Mouse (Mus musculus) forebrain, embryonic 12.5 days (tissue): ENCODE results near the gene Map1a. TPM values are rescaled to one million over a fixed set of nuclear protein-coding genes. Genes with fewer than 3 reads are reported as not detected.
A peak's percentile ranks its signal among the peaks of the same experiment; 100 is the strongest.

Source experiments
- ATAC-seq: fragments of 200-750 bp; cut with Nextera tagmentation; 2 replicates; pipeline ENCODE4 v1.8.0; 2017; ENCODE audit warnings: moderate TSS enrichment; ENCODE audit not compliant: low FRiP score
- H3K27ac ChIP-seq: fragments of 300-500 bp; sonication (generic); 2 replicates; pipeline ENCODE4 v1.5.1; 2016; ENCODE audit warnings: mild to moderate bottlenecking
- H3K27me3 ChIP-seq: fragments of 300-500 bp; sonication (generic); 2 replicates; pipeline ENCODE4 v1.6.1; 2016; ENCODE audit warnings: mild to moderate bottlenecking
- H3K36me3 ChIP-seq: fragments of 300-500 bp; sonication (generic); replicated peaks from 2 replicates; pipeline ENCODE4 v1.6.1; 2016; ENCODE audit warnings: mild to moderate bottlenecking
- H3K4me1 ChIP-seq: fragments of 300-500 bp; sonication (generic); 2 replicates; pipeline ENCODE4 v1.6.1; 2016
- H3K4me2 ChIP-seq: fragments of 300-500 bp; sonication (generic); 2 replicates; pipeline ENCODE4 v1.6.1; 2016; ENCODE audit warnings: mild to moderate bottlenecking, moderate library complexity
- H3K4me3 ChIP-seq: fragments of 300-500 bp; sonication (generic); replicated peaks from 2 replicates; pipeline ENCODE4 v1.5.1; 2016; ENCODE audit warnings: mild to moderate bottlenecking
- H3K9ac ChIP-seq: fragments of 300-500 bp; sonication (generic); 2 replicates; pipeline ENCODE4 v1.6.1; 2016; ENCODE audit warnings: mild to moderate bottlenecking
- H3K9me3 ChIP-seq: fragments of 300-500 bp; sonication (generic); 2 replicates; pipeline ENCODE4 v1.6.1; 2016
- WGBS: fragments of 180-500 bp; shearing (Covaris S2); methylation state at CpG from one replicate; pipeline ENCODE4 v1.1.7; 2016; 5-methylcytosine and 5-hydroxymethylcytosine counted together
- polyA plus RNA-seq: library from polyadenylated mRNA; unstranded; fragments of >200 nt; fragmentation: Nextera tagmentation; extraction: Ambion mirVana; gene quantifications from 2 replicates; pipeline ENCODE4 v1.2.1, GENCODE M21; 2016

The Map1a gene
- polyA plus RNA-seq, 1 experiment from 2014 or later, result 12.7 TPM

DNA sequence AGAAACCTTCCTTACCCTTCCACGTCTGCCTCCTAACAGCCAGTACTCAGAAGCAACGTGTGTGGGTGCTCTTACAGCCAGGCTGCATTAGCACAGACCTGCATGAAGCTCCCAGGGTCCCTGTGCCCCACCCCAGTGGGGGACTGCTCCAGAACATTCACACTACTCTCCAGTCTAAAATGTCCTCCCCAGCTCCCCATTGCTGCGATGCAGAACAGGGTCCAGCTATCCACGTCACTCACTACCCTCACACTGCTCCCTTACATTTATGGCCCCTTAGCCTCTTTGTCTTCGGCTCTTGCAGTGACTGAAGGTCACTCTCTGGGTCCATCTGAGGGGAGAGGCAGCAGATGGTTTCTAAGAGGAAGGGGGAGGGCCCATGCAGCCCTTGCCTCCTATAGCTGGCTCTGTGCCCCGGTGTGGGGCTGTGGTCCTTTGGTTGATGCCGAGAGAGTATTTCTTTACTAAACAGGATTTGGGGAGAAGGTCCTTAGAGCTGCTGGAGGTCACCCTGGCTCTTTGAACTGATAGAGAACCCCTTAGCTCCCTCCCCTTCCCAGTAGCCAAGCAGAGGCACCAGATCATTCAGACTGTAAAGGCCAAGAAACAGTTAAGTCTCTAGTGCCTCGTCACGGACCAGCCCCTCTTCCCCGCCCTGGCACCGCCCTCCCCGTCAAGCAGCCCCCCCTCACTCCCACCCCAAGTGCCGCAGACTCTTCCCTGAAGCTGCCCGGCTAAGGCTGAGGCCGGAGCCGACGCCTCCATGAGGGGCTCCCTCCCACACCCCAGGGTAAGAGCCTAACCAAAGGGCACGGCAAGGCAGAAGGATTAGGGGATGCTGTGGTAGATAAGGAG, 5.6 kb downstream of the Map1a start:
- Histone ChIP-seq H3K36me3 (peaks cover 16% of the 10 kb centered on the region), H3K4me2 (peak overlapping the region; percentile 69), H3K4me1 (peaks cover 64% of the 10 kb centered on the region), H3K27ac (peak overlapping the region; percentile 85), H3K9ac (peak overlapping the region; percentile 63), H3K9me3 (no peaks in the 10 kb centered on the region), H3K4me3 (peak overlapping the region; percentile 50), H3K27me3 (peaks cover 10% of the 10 kb centered on the region; the same call in 1 of the 2 replicates)
- ATAC-seq, result peak; percentile 80
- WGBS, result 1% methylated on average over 18 of the region's 18 CpGs

DNA sequence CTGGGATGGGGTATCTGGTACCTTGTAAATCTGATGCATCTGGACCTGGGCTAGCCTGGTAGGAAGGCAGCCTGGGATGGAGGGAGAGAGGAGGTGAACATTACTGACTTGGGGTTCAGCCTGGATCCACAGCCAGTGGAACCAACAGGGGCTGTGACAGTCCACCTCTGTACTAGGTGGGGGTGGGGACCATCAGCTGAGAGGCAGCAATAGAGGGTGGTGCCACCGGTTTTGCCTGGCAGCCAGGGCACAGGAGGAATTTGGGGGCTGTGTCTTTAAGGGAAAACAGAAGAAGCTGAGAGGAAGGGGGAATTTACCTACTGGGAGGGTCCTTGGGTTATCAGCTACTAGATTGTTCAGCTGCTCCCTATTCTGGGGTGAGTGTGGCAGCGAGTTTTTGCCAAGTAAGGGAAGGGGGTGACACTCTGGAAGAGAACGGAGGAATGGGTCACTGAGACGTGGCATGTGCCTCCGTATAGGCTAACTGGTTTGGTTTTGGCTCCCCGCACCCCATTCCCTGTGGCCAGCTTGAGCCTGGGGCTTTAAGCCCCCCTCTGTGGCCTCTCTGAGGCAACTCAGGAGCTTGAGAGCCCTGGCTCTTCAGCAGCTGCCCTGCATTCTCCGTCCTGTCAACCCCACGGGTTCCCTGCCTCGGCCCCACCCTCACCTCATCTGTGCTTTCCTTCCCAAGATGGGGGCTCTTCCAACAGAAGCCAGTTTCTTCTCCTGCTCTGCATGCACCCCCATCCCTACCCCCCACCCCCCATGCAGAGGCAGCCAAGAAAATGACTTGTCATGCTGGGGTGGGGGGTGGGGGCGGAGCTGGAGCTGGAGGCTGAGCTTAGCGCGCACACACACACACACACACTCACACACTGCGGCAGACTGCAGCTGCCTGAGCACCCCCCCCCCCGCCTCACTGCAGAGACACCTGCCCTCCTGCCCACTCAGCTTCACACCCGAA, 6.5 kb downstream of the Map1a start:
- WGBS, result 1% methylated on average over 11 of the region's 15 CpGs
- Histone ChIP-seq H3K4me3 (peak overlapping the region; percentile 50), H3K27me3 (peaks cover 10% of the 10 kb centered on the region; the same call in 1 of the 2 replicates), H3K27ac (peak overlapping the region; percentile 85), H3K9ac (peak overlapping the region; percentile 63), H3K36me3 (peaks cover 25% of the 10 kb centered on the region), H3K4me2 (peak overlapping the region; percentile 69), H3K9me3 (no peaks in the 10 kb centered on the region), H3K4me1 (peaks cover 56% of the 10 kb centered on the region)
- ATAC-seq, result peak; percentile 50

DNA sequence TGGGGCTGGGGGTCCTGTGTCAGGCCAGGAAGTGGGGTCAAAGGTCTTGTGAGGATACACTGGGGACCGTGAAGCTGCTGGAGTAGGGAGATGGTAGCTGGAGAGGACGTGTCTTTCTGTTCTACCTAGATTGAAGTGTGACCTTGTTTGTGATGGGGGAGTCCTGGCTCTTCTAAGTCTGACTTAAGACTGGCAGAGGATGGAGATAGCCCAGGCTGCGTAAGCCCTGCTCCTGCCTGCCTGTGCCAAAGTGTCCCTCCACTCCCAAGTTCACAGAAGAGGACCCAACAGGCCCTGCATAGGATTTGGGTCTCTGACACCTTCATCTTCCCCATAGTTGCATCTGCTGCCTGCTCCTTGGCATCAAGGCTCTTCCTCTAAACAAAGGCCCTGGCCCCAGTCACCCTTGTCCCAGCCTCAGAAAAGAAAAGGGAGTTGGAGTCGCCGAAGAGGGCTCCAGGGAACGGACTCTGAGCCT, 7.4 kb downstream of the Map1a start:
- Histone ChIP-seq H3K27me3 (peaks cover 10% of the 10 kb centered on the region; the same call in 1 of the 2 replicates), H3K9me3 (no peaks in the 10 kb centered on the region), H3K27ac (peak overlapping the region; percentile 85), H3K9ac (peak overlapping the region; percentile 63), H3K36me3 (peaks cover 34% of the 10 kb centered on the region), H3K4me3 (peak overlapping the region; percentile 50), H3K4me1 (peaks cover 56% of the 10 kb centered on the region), H3K4me2 (peak overlapping the region; percentile 69)
- ATAC-seq, result no peak
- 11% methylated on average over 6 of the region's 6 CpGs for WGBS

DNA sequence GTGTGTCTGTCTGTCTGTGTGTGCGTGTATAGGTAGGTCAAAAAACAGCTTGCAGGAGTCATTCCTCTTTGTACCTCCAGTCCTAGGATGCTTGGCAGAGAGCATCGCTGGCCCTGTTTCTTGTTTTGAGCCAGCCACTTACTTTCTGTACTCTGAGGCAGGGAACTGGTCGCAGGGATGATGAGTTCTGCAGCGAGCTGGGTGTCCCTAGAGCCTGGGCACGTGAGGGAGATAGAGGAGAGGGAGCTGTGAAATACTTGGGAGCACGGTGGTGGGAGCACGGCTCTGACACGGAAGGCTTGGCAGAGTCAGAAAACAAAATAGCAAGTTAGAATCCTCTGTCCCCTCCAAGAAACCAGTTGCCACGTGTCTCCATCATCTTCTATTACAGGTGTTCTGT, 8.3 kb downstream of the Map1a start:
- peak overlapping the region; percentile 85 for H3K27ac ChIP-seq
- 8% methylated on average over 9 of the region's 9 CpGs for WGBS

DNA sequence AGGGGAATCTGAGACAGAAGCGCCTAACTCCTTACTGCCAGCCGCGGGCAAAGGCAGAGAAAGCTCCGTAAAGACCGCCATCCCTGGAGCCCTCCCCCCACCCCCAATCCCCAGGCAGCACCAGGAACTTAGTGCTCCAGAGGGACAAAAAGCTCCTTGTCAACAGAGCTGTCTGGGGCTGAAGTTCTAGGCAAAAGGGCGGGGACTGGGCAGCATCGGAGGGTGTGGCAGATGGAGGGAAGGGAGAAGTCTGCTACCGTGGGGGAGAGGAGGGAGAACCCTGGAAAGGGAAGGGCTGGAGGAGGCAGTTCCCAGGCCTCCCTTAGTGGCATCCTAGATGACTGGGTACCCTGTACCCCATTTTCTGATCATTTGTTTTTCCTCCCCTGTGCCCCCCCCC, 8.7 kb downstream of the Map1a start:
- peaks cover 10% of the 10 kb centered on the region; the same call in 1 of the 2 replicates for H3K27me3 ChIP-seq
- H3K27ac ChIP-seq, result peak overlapping the region; percentile 85; the same call in 1 of the 2 replicates
- H3K9ac ChIP-seq, result peak overlapping the region; percentile 63
- H3K36me3 ChIP-seq, result peaks cover 47% of the 10 kb centered on the region
- H3K9me3 ChIP-seq, result no peaks in the 10 kb centered on the region
- WGBS, result 5% methylated on average over 8 of the region's 8 CpGs
- peaks cover 51% of the 10 kb centered on the region for H3K4me1 ChIP-seq
- peak overlapping the region; percentile 50 for H3K4me3 ChIP-seq
- H3K4me2 ChIP-seq, result peak overlapping the region; percentile 69
- no peak for ATAC-seq

More for the DNA sequence above, 8.3 kb downstream of the Map1a start:
- peaks cover 10% of the 10 kb centered on the region; the same call in 1 of the 2 replicates for H3K27me3 ChIP-seq
- H3K4me1 ChIP-seq, result peaks cover 51% of the 10 kb centered on the region
- H3K9me3 ChIP-seq, result no peaks in the 10 kb centered on the region
- no peak for ATAC-seq
- peaks cover 43% of the 10 kb centered on the region for H3K36me3 ChIP-seq
- H3K9ac ChIP-seq, result peak overlapping the region; percentile 63
- H3K4me3 ChIP-seq, result peak overlapping the region; percentile 50
- peak overlapping the region; percentile 69 for H3K4me2 ChIP-seq

DNA sequence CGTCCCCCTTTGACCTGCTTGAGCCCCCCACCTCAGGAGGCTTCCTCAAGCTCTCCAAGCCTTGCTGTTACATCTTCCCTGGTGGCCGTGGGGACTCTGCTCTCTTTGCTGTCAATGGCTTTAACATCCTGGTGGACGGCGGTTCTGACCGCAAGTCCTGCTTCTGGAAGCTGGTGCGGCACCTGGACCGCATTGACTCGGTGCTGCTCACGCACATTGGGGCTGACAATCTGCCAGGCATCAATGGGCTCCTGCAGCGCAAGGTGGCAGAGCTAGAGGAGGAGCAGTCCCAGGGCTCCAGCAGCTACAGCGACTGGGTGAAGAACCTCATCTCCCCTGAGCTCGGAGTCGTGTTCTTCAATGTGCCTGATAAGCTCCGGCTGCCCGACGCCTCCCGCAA, 10.1 kb downstream of the Map1a start:
- WGBS, result 89% methylated on average over 17 of the region's 17 CpGs
- Histone ChIP-seq H3K9me3 (no peaks in the 10 kb centered on the region), H3K4me1 (peaks cover 43% of the 10 kb centered on the region), H3K36me3 (peaks cover 61% of the 10 kb centered on the region), H3K4me3 (no peak overlapping the region), H3K27ac (no peak overlapping the region), H3K27me3 (peaks cover 10% of the 10 kb centered on the region; the same call in 1 of the 2 replicates), H3K4me2 (no peak overlapping the region), H3K9ac (no peak overlapping the region)
- no peak for ATAC-seq

DNA sequence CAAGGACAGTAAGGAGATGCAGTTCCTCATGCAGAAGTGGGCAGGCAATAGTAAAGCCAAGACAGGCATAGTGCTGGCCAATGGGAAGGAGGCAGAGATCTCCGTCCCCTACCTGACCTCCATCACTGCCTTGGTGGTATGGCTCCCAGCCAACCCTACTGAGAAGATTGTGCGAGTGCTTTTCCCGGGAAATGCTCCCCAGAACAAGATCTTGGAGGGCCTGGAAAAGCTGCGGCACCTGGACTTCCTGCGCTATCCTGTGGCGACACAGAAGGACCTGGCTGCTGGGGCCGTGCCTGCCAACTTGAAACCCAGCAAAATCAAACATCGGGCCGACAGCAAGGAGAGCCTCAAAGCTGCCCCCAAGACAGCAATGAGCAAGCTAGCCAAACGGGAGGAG, 10.6 kb downstream of the Map1a start:
- no peak for ATAC-seq
- WGBS, result 92% methylated on average over 10 of the region's 10 CpGs
- H3K27ac ChIP-seq, result no peak overlapping the region
- no peak overlapping the region for H3K4me2 ChIP-seq
- H3K4me1 ChIP-seq, result peaks cover 37% of the 10 kb centered on the region
- H3K4me3 ChIP-seq, result no peak overlapping the region
- H3K27me3 ChIP-seq, result peaks cover 10% of the 10 kb centered on the region; the same call in 1 of the 2 replicates
- H3K36me3 ChIP-seq, result peaks cover 66% of the 10 kb centered on the region
- H3K9ac ChIP-seq, result no peak overlapping the region
- H3K9me3 ChIP-seq, result no peaks in the 10 kb centered on the region

DNA sequence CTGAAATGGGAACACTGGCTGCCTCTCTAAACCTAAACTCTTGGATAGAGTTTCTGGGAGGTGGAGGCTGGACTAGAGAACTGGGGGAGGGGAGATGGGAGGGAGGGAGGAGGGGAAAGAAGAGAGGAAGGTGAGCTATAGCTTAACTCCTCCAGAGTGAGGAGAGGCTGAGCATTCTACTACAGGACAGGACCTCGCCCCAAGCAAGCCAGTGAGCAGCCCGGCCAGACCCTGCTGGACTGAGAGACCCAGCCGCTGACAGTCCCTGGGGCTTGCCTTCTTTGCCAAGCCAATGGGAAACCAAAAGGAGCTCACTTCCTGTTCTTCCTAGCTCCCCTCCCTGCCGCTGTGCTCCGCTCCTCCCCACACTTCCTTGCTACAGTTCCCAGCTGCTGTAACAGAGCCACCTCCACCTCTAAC, 19.6 kb downstream of the Map1a start:
- no peak for ATAC-seq
- peaks cover 58% of the 10 kb centered on the region for H3K36me3 ChIP-seq
- H3K27ac ChIP-seq, result 0 out of 2 replicates have a peak overlapping the region, but pooled peaks have one; percentile 5

DNA sequence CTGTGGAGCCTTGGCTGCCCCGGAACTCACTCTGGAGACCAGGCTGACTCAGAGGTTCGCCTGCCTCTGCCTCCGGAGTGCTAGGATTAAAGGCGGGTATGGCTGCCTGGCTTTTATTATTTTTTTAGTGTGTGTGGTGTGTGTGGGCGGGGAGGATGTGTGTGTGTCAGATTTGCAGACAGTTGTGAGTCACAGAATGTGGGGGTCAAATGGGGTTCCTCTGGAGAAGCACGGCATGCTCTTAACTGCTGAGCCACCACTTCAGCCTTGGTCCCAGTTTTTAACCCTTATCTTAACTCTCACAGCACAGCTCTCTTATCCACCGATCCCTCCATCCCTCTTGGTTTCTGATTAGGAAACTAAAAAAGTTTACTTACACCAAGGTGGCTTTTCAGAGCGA, 26.9 kb downstream of the Map1a start:
- 85% methylated on average over 8 of the region's 8 CpGs for WGBS

More for the DNA sequence above, 19.6 kb downstream of the Map1a start:
- Histone ChIP-seq H3K4me3 (no peak overlapping the region), H3K27me3 (no peaks in the 10 kb centered on the region), H3K4me2 (no peak overlapping the region), H3K9me3 (no peaks in the 10 kb centered on the region), H3K4me1 (no peaks in the 10 kb centered on the region), H3K9ac (no peak overlapping the region)
- WGBS, result 52% methylated on average over 5 of the region's 5 CpGs

DNA sequence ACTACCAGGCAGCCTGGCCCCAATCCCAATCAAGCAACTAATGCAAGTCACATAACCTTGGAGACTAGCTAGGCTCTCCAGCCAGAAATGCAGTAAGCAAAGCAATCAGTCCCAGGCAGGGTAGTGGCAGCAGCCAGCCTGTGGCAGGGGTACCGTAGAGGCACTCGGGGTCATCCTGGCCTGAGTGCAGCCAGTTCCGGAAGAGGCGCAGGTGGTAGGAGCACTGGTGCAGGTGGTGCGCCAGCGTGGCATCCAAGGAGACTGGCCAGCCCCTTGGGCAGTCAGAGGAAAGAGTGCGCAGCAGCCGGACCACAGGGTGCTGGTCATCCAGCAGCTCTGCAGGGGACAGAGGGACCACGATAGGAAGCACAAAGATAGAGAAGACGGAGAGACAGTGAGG, 33.6 kb downstream of the Map1a start:
- Histone ChIP-seq H3K4me2 (no peak overlapping the region), H3K4me1 (no peaks in the 10 kb centered on the region), H3K9ac (no peak overlapping the region), H3K27me3 (no peaks in the 10 kb centered on the region), H3K36me3 (peaks cover 8% of the 10 kb centered on the region; the same call in 1 of the 2 replicates), H3K27ac (no peak overlapping the region), H3K9me3 (no peaks in the 10 kb centered on the region), H3K4me3 (no peak overlapping the region)
- WGBS, result 92% methylated on average over 10 of the region's 10 CpGs
- no peak for ATAC-seq

More for the DNA sequence above, 26.9 kb downstream of the Map1a start:
- Histone ChIP-seq H3K9me3 (no peaks in the 10 kb centered on the region), H3K27ac (no peak overlapping the region), H3K27me3 (no peaks in the 10 kb centered on the region), H3K9ac (no peak overlapping the region), H3K4me1 (no peaks in the 10 kb centered on the region), H3K36me3 (peaks cover 13% of the 10 kb centered on the region; the same call in 1 of the 2 replicates), H3K4me3 (no peak overlapping the region), H3K4me2 (no peak overlapping the region)
- ATAC-seq, result no peak

DNA sequence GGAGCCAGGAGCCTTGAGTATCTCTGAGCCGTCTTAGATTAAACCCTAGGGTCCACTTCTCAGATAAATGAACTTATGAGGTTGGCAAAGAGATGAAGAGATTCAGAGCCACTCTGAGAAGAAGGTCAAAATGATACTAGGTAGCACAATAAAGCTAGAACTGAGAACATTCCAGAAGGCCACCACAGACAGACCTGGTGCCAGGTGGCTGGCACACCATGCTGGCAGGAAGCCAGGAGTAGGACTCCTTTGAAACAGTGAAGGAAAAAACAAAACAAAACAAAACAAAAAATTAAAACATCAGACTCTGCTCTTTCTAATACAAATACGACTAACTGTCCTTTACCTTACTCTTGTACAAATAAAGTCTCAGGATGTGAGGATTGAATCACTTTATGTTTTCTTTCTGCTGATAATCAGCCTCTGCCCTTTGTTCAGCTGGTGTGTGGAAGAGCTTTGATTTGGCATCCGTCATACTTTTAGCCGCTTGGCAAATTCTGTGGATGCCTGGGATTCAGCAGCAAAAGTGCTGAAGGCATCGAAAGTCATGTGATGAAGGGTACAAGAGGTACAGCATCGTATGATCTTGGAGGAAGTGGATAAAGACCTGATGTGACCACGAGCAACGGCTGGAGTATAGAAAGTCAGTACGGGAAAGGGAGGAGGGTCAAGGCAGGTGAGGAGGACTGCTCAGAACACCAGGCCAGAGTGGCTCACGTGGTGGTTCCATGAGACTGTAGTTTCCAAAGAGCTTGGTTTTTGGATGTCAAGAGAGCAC, 34.5 kb downstream of the Map1a start:
- Histone ChIP-seq H3K9ac (no peak overlapping the region), H3K36me3 (peaks cover 8% of the 10 kb centered on the region; the same call in 1 of the 2 replicates), H3K4me3 (no peak overlapping the region), H3K9me3 (no peaks in the 10 kb centered on the region), H3K4me2 (no peak overlapping the region), H3K27ac (no peak overlapping the region), H3K4me1 (no peaks in the 10 kb centered on the region), H3K27me3 (no peaks in the 10 kb centered on the region)
- ATAC-seq, result no peak
- WGBS, result 90% methylated on average over 10 of the region's 10 CpGs
